Mouse (Mus musculus) right cerebral cortex, adult 18-20 months (tissue): ENCODE measurements around the gene Cd72.
A peak's percentile ranks its signal among the peaks of the same experiment; 100 is the strongest.
"Not testable (repeated sequence)": the region's sequence is repeated elsewhere in the genome, so short reads cannot be mapped to it uniquely, and the experiment has no call there.

Experiments used
- DNase-seq: peaks from one replicate; pipeline ENCODE4 v3.0.0; 2022; ENCODE audit warnings: mixed read lengths

The Cd72 gene

GRCm38 (mm10) chr4:43454041-43454836 lies at the start of gene Cd72:
Gene Cd72, minus strand, starts transcription at chr4:43454628.
- DNase-seq, result no peak

DNA sequence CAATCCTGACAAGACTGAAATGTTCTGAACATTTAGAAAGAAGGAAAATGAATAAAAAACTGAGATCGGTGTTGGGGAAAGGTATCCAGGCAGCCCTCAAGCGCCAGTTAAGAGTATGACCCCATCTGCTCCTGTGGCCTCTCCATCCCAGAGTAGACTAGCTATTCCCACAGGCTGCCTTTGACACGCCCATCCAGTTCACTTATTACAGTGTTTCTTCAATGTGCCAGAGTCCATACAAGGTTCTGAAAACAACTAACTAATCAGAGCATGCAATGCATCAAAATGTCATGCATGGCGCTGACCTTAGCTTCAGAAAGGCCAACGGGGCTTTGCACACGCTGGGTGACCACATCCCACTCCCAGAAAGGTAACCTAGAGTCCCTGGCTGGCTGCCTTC lies 49.1 kb upstream of the Cd72 start:
- DNase-seq, result no peak

DNA sequence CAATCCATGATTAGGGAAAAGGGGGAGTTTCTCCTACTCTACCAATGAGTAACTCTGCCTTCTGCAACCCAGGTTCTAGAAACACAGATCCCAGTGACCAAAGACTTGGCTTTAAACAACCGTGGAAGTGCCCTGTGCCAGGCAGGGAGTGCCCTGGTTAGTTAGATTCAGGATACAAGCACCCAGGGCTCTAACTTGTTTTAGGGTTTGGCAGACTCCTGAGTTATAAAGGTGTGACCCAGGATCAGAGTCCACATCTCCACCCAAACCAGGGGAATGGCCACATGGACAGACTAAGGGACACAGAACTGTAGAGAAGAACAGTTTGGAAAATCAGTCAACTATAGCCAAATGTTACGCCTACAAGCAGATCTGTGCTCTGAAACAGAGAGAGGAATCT lies 48.6 kb upstream of the Cd72 start:
- no peak for DNase-seq

DNA sequence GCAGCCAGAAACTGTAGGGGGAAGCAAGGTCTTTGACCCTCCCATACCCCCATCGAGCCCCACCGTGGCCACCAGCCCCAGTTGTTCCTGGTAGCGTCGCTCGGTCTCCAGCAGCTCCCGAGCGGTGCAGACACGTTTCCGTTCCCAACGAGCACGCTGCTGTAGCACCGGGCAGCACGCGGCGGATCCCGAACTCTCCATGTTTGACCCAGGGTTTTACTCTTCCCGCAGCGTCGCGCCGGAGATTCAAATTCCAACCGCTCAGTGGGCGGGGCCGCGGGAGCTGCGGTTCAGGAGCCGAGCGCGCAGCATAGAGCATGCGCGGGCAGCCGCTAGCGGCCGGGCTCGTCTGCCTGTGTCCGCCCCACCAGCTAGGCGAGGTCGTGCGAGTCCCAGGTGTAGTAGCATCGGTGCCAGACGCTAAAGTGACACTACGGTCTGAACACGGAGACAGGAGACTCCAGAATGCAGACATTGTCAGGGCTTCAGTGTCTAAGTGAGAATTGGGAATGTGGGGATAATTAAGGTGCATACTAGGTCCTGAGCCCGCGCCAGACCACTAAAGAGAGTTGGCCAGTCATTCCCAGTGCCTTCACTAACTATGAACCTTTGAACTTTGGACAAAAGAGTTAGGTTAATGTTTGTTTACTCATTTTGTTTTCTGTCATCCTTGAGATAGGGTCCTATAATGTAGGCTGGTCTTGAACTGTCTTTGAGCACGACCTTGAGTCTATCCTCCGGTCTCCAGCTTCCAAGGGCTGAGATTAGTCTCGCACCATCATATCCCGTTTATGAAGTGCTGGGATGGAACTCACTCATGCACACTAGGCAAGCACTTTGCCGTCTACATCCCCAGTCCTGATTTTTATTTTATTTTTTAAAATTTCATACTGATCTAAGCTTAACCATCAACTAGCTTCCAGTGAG lies 45.2 kb upstream of the Cd72 start, which contains the start of gene Arhgef39:
Arhgef39 (minus strand) TSS at position 289 of the 927 bp plus-strand sequence.
- DNase-seq, result peak; percentile 79

GRCm38 (mm10) chr4:43498983-43499382 lies 44.6 kb upstream of the Cd72 start:
- no peak for DNase-seq

DNA sequence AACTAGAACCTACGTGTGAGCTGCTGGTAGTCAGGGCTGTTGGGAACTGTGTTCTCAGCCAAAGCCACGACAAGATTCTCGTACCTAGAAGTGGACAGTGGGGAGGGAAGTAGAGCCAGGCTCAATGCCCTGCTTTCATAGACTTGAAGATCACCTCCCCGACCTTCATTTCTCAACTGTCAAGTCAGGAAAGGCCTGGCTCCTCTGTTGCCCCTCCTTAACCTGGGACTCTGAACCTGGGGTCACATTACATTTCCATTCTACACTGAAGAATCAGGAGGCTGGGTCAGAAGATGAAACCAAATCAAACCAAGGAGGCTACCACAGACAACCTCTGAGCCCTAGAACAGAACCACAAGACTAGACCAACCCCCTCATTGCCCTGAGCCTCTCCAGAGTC lies 43.5 kb upstream of the Cd72 start:
- no peak for DNase-seq

DNA sequence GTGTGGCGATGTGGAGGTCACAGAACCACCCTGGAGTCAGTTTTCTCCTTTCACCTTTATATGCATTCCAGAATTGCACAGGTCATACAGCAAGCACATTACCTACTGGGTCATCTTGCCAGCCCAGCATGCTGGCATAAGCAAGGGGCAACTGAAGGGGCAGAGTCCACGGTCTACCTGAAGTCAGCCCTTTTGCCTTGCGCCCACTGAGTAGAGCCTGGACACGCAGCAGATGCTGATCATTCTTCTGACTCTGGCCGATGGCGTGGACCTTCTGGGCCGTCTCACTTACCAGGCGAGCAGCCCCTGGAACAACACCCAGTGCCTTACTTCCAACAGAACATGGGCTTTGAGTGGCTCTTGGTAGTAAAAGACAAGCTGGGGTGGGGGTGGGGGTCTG lies 43.0 kb upstream of the Cd72 start:
- DNase-seq, result no peak

DNA sequence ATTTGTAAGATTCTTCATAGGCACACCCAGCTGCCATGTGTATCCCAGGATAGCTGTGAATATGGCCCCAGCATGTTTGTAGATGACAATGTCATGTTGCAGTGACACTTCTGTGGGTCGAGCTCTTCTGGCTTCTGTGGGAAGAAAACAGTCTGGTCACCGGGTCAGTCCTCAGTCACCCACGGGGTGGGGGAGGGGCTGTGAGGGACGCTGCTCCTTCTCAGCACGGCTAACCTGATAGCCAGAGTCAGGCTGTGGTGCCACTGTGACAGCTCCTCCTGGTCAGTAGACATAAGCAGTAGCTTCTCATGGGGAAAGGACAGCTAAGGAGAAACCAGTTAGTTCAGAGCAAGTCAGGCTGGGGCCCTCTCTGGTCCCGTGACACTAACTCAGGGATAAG lies 42.2 kb upstream of the Cd72 start:
- no peak for DNase-seq

GRCm38 (mm10) chr4:43493846-43494240 lies 39.4 kb upstream of the Cd72 start:
- no peak for DNase-seq

DNA sequence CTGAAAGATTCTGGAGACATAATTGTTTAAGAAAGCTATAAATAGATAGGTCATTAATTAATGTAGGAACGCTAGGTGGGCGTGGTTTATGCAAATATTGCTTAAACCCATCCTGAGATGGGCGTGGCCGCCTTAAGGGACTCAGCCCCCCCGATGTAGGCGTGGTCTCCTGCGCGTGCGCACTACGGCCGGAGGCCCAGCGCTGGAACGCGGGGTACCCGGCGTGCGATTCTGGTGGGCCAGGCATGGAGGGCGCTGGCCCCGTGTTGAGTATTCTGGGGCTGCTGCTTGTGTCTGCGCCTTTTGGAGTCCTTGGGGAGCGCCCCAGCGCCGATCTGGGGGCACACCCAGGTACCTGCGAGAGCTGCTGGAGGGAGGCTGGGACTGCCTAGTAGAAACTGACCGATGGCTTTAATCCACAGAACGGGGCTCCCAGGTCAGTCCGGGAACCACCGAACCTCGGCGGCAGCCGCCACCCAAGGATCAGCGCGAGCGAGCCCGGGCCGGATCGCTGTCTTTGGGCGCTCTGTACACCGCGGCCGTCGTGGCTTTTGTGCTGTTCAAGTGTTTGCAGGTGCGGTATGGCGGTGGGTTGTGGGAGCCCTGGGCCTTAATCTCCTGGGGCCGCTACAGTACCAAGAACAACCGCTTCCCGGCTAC lies 38.9 kb upstream of the Cd72 start:
- peak; percentile 96 for DNase-seq

DNA sequence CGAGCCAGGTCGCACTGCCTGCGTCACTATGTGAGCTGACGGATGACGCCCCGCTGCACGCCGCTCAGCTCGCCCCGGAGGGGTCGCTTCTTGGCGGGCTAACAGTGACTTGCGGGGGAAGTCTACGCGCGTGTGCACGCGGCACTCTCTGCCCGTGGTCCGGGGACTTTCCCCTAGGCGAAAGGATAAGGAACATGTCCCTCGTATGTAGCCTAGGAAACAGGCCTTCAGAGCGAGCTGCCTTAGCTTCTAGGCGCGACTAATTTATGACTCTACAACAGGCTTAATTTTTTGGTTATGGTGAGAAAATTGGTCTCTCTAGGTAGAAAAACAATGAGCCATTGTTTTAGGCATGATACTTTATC lies 38.4 kb upstream of the Cd72 start, which contains the start of gene Ccdc107:
Ccdc107 (plus strand) TSS at position 80 of the 365 bp plus-strand sequence.
- DNase-seq, result peak; percentile 97

GRCm38 (mm10) chr4:43492101-43492820 lies 37.8 kb upstream of the Cd72 start:
- DNase-seq, result no peak

- DNase-seq, result no peak
Observed at GRCm38 (mm10) chr4:43490801-43491200, 36.4 kb upstream of the Cd72 start.

- no peak for DNase-seq
Observed at GRCm38 (mm10) chr4:43489611-43490010, 35.2 kb upstream of the Cd72 start.

DNA sequence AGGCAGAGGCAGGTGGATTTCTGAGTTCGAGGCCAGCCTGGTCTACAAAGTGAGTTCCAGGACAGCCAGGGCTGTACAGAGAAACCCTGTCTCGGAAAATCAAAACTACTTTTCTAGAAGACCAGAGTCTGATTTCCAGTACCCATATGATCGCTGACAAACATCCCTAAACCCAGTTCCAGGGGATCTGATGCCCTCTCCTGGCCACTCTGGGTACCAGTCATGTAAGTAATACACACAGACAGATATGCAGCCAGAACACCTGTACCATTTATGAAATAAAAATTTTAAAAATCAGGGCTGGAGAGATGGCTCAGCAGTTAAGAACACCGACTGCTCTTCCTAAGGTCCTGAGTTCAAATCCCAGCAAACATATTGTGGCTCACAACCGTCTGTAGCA lies 31.2 kb upstream of the Cd72 start:
- DNase-seq, result not testable (repeated sequence)

GRCm38 (mm10) chr4:43483535-43484091 lies 29.2 kb upstream of the Cd72 start, which contains the start of gene Sit1:
Gene Sit1, minus strand, starts transcription at chr4:43483734.
- no peak for DNase-seq

DNA sequence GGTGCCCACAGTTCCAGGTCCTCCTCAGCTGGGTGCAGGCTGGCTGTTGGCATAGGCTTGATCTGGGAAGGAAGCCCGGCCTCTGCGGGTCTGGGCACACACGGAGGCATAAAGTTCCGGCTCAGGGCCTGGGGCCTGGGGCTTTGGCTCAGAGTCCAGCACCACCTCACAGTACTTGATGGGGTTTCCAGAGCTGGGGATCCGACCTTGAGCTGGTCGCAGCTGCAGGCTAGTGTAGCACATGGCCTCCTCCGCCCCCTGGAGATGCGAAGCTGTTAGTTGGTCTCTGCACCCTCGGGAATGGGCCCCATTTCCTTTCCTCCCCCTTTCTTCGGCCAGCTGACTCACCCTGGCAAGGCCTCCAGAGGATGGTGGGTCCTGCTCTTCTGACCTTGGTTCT lies 28.2 kb upstream of the Cd72 start:
- DNase-seq, result no peak

- no peak for DNase-seq
Observed at GRCm38 (mm10) chr4:43481894-43482456, 27.5 kb upstream of the Cd72 start.

DNA sequence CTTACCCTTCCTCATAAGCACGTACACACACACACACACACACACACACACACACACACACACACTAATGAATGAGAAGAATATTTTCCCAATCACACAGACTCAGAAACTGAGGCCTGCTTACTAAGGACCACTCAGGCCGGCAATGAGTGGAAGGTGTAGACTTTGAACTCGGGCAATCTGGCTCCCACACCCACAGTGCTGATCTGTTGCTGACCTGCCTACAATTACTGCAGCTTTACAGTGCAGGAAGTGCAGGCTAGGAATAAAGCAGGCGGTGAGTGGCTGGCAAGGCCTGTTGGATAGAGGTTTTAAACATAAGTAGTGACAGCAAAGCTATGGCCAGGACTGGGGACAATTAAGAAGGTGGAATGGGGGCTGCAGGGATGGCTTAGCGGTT lies 26.6 kb upstream of the Cd72 start:
- no peak for DNase-seq

DNA sequence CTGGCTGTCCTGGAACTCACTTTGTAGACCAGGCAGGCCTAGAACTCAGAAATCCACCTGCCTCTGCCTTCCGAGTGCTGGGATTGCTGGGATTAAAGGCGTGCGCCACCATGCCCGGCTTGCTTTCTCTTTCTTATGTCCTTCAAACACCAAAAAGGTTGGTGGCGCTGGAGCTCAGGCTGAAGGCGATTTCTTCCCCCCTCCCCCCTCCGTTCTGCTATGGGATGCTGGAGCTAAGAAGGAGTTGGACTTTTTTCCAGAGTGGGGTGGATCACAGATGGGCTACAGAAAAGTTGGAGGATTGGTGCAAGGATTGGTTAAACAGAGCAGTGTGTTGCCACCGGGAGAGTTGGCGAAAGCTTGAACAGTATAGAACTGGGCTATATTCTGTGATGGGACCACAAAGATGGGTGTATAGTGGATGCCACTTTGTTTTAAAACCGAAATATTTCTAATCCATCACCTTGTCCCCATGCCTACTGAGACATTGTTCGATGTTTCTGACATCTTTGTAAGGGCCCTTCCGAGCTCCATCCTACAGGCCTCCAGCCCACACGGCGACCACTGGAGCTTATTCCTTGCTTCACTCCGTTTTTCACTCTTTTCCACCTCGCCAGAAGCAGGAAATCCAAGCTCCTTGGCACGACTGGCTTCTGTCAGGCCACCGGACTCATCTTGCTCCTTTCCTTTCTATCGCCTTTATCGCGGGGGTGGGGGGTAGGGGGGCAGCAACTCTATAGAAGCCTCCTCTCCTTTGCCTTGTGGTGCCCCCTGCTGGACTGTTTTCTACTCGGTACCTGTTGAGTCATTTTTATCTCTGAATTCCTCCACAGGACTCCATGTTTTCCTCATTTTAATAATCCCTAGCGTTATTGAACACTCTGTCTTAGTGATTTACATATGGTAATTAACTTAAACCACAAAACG lies 24.7 kb upstream of the Cd72 start:
- no peak for DNase-seq

DNA sequence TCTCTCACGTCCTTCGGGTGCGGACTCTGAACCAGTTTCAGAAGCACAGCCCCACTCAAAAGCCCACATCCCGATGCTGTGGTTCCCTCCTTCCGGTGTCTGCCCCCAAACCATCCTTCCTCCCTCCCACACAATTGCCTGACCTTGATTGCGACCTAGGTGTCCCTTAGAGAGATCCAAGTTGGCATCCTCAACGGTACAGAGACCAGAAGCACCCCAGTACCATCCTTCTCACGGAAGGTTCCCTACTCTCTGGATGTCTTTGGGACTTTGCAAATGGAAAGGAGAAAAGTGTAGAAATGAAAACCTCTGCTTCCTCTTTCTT lies 24.1 kb upstream of the Cd72 start:
- no peak for DNase-seq
